Mouse (Mus musculus) hindbrain, embryonic 11.5 days (tissue): ENCODE results near the gene Stx7. TPM values are rescaled to one million over a fixed set of nuclear protein-coding genes. Genes with fewer than 3 reads are reported as not detected.
A peak's percentile ranks its signal among the peaks of the same experiment; 100 is the strongest.

Experiments
- ATAC-seq: fragments of 200-750 bp; cut with Nextera tagmentation; 2 replicates; pipeline ENCODE4 v1.8.0; 2017; ENCODE audit warnings: mild to moderate bottlenecking, moderate TSS enrichment, moderate library complexity; ENCODE audit not compliant: low FRiP score
- DNase-seq: peaks from one replicate; pipeline ENCODE4 v3.0.0-alpha.2; 2015; ENCODE audit warnings: low spot score
- H3K27ac ChIP-seq: fragments of 300-500 bp; sonication (generic); 2 replicates; pipeline ENCODE4 v1.5.1; 2014; ENCODE audit warnings: mild to moderate bottlenecking, low read depth, low read length
- H3K27me3 ChIP-seq: fragments of 300-500 bp; sonication (generic); 2 replicates; pipeline ENCODE4 v1.6.1; 2014; ENCODE audit warnings: mild to moderate bottlenecking, low read length, moderate library complexity, mixed read lengths; ENCODE audit not compliant: control insufficient read depth, insufficient read depth
- H3K36me3 ChIP-seq: fragments of 300-500 bp; sonication (generic); 2 replicates; pipeline ENCODE4 v1.6.1; 2014; ENCODE audit warnings: mild to moderate bottlenecking, low read length, moderate library complexity, mixed read lengths; ENCODE audit not compliant: control insufficient read depth, insufficient read depth
- H3K4me1 ChIP-seq: fragments of 300-500 bp; sonication (generic); replicated peaks from 2 replicates; pipeline ENCODE4 v1.6.1; 2014; ENCODE audit warnings: low read length, mixed read lengths; ENCODE audit not compliant: control insufficient read depth, insufficient read depth
- H3K4me2 ChIP-seq: fragments of 300-500 bp; sonication (generic); replicated peaks from 2 replicates; pipeline ENCODE4 v1.6.1; 2014; ENCODE audit warnings: mild to moderate bottlenecking, low read depth, low read length
- H3K4me3 ChIP-seq: fragments of 300-500 bp; sonication (generic); 2 replicates; pipeline ENCODE4 v1.5.1; 2014; ENCODE audit warnings: low read depth, low read length
- H3K9ac ChIP-seq: fragments of 300-500 bp; sonication (generic); 2 replicates; pipeline ENCODE4 v1.6.1; 2014; ENCODE audit warnings: low read depth, low read length
- H3K9me3 ChIP-seq: fragments of 300-500 bp; sonication (generic); 2 replicates; pipeline ENCODE4 v1.6.1; 2016; ENCODE audit warnings: low read length; ENCODE audit not compliant: control insufficient read depth
- WGBS: fragments of 180-500 bp; shearing (Covaris S2); extraction: QIAGEN DNeasy Blood & Tissue Kit; methylation state at CpG from one replicate; pipeline ENCODE4 v1.1.7; 2014; 5-methylcytosine and 5-hydroxymethylcytosine counted together
- polyA plus RNA-seq: library from polyadenylated mRNA; unstranded; fragments of >200 nt; fragmentation: Nextera tagmentation; extraction: Ambion mirVana; gene quantifications from 2 replicates; pipeline ENCODE4 v1.2.1, GENCODE M21; 2014

The Stx7 gene
- polyA plus RNA-seq, 1 experiment from 2014 or later = 120 TPM

DNA sequence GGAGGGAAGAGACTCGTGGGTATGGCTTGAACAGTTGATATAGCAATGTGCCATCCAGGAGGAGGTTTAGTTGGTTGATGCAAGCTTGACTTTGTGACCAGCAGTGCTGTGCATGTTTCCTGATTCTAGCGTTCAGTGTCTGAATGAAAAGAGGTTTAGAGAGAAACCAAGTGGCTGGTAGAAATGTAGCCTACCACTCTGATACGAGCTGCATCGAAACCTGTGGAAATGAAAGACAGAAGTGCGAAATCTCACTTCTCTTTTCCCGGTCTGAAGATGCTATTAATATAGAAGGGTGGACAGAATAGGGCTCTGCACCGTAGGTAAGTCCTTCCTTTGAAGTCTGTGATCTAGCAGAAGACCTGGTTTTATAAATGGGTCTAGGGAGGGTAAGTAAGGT is 11.2 kb downstream of the Stx7 start:
- Histone ChIP-seq H3K9me3 (no peaks in the 10 kb centered on the region), H3K36me3 (peaks cover 3% of the 10 kb centered on the region; the same call in 1 of the 2 replicates), H3K9ac (no peak overlapping the region), H3K4me2 (no peak overlapping the region), H3K27ac (no peak overlapping the region), H3K4me1 (peaks cover 4% of the 10 kb centered on the region; the same call in 1 of the 2 replicates), H3K27me3 (no peaks in the 10 kb centered on the region), H3K4me3 (no peak overlapping the region)
- ATAC-seq (no peak), DNase-seq (no peak)
- 93% methylated on average over 7 of the region's 7 CpGs for WGBS

DNA sequence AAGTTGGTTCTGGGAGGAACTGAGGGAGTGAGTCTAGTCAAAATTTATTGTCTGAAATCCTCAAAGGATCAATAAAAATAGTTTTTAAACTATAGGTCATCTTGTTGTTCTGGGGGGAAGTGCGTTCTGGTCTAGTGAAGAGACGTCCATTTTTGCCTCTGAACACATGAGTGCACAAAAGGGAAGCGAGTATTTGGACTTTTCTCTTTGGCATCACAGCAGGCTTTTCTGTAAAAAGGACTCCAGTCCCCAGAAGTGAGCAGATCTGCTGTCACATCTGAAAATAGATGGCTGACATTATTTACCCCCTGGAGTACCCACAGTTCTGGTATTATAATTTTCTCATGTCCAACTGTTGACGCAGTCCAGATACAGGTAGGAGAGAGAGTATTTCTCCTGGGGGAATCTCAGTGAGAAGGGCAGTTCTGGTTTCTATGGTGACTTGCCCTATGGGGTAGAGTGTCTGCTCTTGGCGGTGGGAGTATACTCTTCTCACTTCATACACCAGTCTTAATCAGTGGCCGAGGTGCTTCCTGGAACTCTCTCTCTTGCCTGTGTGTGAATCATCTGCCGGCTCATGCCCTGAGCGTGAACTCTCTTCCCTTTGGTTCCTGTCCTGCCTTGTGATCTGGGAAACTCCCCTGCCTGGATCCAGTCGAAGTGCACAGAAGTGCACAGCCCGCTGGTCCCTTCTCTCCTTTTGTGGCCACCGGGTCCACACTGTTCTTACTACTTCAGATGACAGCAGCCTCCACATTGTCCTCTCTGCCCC is 15.2 kb downstream of the Stx7 start:
- Histone ChIP-seq H3K27ac (no peak overlapping the region), H3K4me2 (no peak overlapping the region), H3K36me3 (no peaks in the 10 kb centered on the region), H3K9ac (no peak overlapping the region), H3K4me3 (no peak overlapping the region), H3K4me1 (peaks cover 6% of the 10 kb centered on the region; the same call in 1 of the 2 replicates), H3K27me3 (no peaks in the 10 kb centered on the region), H3K9me3 (no peaks in the 10 kb centered on the region)
- 38% methylated on average over 11 of the region's 11 CpGs for WGBS
- peak; percentile 53; the same call in 1 of the 2 replicates for ATAC-seq
- DNase-seq = no peak

DNA sequence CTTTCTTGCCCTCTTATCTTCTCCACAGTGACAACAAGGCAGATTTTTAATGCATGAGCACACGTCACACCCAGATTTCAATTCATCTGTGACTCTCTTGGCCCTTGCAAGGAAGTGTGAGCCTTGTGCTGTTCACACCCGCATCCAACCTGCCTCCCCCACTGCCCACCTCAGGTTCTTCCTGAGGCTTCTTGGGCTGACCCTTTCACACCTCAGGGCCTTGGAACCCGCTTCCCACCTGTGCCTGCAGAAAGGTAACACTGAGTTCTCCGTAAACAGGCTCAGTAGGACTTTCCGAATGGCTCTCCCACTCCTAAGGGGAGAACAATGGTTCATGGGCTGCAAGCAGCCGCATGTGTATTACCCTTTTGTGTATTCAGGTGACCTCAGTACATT is 15.8 kb downstream of the Stx7 start:
- H3K4me3 ChIP-seq = no peak overlapping the region
- peak; percentile 30; the same call in 1 of the 2 replicates for ATAC-seq
- no peak overlapping the region for H3K27ac ChIP-seq
- H3K36me3 ChIP-seq = no peaks in the 10 kb centered on the region
- no peak overlapping the region for H3K4me2 ChIP-seq
- no peak overlapping the region for H3K9ac ChIP-seq
- DNase-seq = no peak
- H3K27me3 ChIP-seq = no peaks in the 10 kb centered on the region
- peaks cover 6% of the 10 kb centered on the region; the same call in 1 of the 2 replicates for H3K4me1 ChIP-seq
- no peaks in the 10 kb centered on the region for H3K9me3 ChIP-seq
- 45% methylated on average over 6 of the region's 6 CpGs for WGBS

DNA sequence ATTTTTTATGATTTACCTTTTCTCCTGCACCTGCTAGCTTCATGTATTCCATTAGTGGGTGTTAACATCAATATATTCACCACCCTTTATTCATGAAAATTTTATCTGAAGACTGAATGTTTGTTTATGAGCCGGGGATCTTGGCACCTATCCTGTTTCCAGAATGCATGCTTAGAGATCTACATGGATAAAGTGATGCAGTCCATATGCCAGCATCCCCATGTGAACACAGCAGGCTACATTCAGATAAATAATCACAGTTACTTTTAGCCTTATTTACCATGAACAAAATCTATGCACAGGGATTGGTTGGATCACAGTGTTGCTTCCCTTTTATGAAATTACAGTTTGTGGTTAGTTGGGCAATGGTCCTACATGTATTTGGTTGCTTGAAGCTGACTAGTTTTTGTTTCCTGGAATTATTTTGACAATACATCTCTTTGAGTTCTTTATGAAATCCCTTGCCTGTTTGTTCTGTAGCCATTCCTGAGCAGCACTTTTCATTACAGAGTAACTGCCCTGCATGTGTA is 16.5 kb downstream of the Stx7 start:
- DNase-seq (no peak), ATAC-seq (no peak)
- Histone ChIP-seq H3K4me2 (no peak overlapping the region), H3K36me3 (no peaks in the 10 kb centered on the region), H3K9me3 (no peaks in the 10 kb centered on the region), H3K4me3 (no peak overlapping the region), H3K9ac (no peak overlapping the region), H3K4me1 (peaks cover 6% of the 10 kb centered on the region; the same call in 1 of the 2 replicates), H3K27ac (no peak overlapping the region), H3K27me3 (no peaks in the 10 kb centered on the region)
- WGBS = 77% methylated on average over 1 of the region's 1 CpGs

DNA sequence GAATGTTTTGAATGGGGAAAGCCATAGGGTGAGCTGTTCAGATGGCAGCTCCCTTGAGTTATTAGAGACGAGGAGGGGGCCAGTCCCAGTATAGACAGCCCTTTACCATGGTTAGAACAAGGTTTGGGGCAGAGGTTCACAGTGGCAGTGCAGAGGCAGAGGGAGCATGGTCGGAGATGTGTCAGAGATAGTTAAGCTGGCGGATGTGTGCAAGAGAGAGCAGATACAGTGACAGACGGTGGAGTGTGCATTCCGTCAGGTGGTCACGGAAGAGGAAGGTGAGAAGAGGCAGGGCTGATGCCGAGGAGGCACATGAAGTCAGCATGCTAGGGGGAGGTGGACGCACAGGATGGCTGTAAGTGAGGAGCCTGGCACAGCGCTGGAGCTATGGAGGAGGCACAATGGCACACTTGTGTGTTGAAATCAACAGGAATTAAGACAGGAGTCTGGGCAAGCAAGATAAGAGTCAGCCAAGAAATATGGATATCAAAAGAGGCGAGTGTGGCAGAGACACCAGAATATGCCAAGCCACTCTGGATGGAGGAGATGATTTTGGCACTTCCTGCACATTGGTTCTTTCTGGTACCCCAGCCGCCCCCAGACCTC is 19.0 kb downstream of the Stx7 start:
- 91% methylated on average over 11 of the region's 11 CpGs for WGBS
- Histone ChIP-seq H3K9ac (no peak overlapping the region), H3K27ac (no peak overlapping the region), H3K9me3 (no peaks in the 10 kb centered on the region), H3K4me3 (no peak overlapping the region), H3K4me1 (peaks cover 6% of the 10 kb centered on the region; the same call in 1 of the 2 replicates), H3K27me3 (no peaks in the 10 kb centered on the region), H3K4me2 (no peak overlapping the region), H3K36me3 (no peaks in the 10 kb centered on the region)
- DNase-seq (no peak), ATAC-seq (no peak)

DNA sequence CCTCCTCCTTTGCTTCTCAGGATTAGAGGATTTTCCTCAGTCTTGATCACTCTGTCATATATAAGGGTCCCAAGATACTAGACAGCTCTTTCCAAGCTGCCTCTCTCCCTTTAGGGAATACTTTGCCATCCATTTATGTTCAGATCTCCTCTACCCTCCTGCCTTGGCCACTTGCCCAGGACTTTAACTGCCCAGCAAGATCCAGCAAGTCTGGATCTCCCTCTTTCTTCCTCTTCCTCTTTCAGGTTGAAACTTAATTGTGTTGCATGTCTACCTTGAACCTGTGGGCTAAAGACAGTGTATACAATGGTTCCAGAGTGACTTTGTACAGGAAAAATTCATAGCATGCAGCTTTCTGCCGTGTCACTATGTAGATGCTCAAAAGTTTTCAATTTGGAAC is 19.8 kb downstream of the Stx7 start:
- Histone ChIP-seq H3K4me3 (no peak overlapping the region), H3K9ac (no peak overlapping the region), H3K36me3 (no peaks in the 10 kb centered on the region), H3K9me3 (no peaks in the 10 kb centered on the region), H3K4me1 (peaks cover 6% of the 10 kb centered on the region; the same call in 1 of the 2 replicates), H3K27me3 (no peaks in the 10 kb centered on the region), H3K27ac (no peak overlapping the region), H3K4me2 (no peak overlapping the region)
- DNase-seq (no peak), ATAC-seq (no peak)
- 90% methylated on average over 1 of the region's 1 CpGs for WGBS

DNA sequence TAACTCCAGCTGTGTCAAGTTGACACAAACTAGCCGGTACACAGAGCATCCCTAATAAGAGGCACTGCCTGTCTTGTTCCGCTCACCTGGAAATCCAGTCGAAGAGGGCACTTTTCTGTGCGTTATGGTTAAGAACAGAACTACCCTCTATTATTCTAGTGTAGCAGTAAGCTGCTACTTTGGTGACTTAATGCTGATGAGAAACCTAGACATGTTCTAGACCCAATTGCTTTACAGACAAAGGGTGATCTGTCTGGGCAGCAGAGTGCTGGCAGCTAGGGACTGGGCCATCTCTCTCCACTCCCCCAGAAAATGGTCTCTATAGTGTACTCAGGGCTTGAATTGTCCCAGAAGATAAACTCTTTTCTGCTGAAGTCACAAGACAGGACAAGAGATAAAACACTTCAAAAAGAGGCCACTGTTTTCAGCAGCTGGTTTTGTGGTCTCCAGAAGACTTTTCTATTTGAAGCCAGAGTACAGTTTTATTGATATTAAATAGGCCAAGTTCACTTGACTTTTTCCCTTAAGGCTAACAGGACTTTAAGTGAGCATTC is 22.9 kb downstream of the Stx7 start:
- H3K4me2 ChIP-seq = no peak overlapping the region
- no peaks in the 10 kb centered on the region for H3K36me3 ChIP-seq
- DNase-seq (no peak), ATAC-seq (no peak)
- no peak overlapping the region for H3K9ac ChIP-seq
- H3K27ac ChIP-seq = no peak overlapping the region
- H3K27me3 ChIP-seq = no peaks in the 10 kb centered on the region
- H3K4me1 ChIP-seq = no peaks in the 10 kb centered on the region
- no peak overlapping the region for H3K4me3 ChIP-seq
- 95% methylated on average over 4 of the region's 4 CpGs for WGBS
- H3K9me3 ChIP-seq = no peaks in the 10 kb centered on the region

DNA sequence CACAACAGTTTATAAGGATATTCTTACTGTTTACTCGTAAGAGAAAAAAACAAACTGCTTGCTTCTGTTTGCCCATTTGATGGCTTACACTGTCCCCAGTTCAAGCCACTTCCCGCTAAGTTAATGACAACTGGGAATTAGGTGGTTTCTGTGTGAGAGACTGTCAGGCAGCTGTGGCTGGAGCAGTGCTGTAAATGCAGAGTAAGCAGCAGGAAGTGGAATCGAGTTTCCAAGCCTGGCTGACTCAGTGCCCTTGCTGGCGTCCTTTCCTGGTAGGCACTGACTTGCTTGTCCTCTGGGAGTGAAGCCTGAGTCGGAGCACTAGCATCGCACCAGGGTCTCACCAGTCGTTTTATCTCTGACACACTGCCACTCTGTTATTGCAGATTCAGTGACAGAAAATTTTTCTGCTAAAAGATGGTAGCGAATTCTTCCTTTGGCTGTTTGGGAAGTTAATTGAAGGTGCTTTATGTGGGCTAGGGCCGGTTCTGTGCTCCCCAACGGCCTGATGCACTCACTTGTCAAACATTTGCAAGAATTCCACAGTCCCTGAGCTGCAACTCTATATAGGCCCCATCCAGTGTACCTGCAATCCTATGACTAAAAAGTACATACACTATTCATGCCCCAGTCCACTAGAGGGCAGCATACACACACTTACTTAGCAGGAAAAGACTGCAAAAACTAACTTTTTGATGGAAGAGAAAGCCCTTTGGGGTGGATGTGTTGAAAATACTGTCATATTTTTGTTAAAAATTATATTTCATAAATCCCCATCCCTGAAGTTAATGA is 24.3 kb downstream of the Stx7 start:
- H3K27ac ChIP-seq = no peak overlapping the region
- 52% methylated on average over 10 of the region's 10 CpGs for WGBS
- H3K27me3 ChIP-seq = no peaks in the 10 kb centered on the region
- ATAC-seq (no peak), DNase-seq (peak; percentile 83)
- no peak overlapping the region for H3K4me2 ChIP-seq
- no peaks in the 10 kb centered on the region for H3K9me3 ChIP-seq
- no peak overlapping the region for H3K4me3 ChIP-seq
- H3K36me3 ChIP-seq = no peaks in the 10 kb centered on the region
- H3K4me1 ChIP-seq = no peaks in the 10 kb centered on the region
- no peak overlapping the region for H3K9ac ChIP-seq
